Mouse (Mus musculus) E14TG2a.4 (cell line): ENCODE results near the gene Ddx28.

Experiments used
- CTCF ChIP-seq: conservative IDR thresholded peaks from 2 replicates; pipeline ENCODE4 v1.5.1; 2014; ENCODE audit warnings: low read length
- NANOG ChIP-seq: IDR thresholded peaks from 2 replicates; pipeline ENCODE4 v1.6.1; 2014; ENCODE audit warnings: borderline replicate concordance, low read length, mixed read lengths
- POU5F1 ChIP-seq: IDR thresholded peaks from 2 replicates; pipeline ENCODE4 v1.6.1; 2014; ENCODE audit warnings: low read length, borderline replicate concordance

DNA sequence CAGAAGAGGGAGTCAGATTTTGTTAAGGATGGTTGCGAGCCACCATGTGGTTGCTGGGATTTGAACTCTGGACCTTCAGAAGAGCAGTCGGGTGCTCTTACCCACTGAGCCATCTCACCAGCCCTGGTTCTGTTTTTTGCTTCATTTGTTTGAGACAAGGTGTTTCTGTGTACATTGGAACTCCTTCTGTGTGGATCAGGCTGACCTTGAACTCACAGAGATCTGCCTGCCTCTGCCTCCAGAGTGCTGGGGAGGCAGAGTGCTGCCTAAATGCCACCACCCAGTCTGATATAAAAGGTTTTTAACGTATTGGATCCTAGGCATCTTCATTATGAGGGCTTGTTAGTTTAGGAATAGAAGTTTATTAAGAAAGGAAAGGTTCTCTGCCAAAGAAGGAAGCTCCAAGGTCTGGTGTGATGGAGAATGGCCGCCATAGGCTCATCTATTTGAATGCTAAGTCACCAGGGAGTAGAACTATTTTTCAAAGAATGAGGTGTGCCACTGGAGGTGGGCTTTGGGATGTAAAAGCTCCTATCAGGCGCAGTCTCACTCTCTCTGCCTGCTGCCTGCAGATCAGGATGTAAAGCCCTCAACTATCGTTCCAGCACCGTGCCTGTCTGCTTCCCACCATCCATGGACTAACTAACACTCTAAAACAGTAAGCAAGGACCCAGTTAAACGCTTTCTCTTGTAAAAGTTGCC is 40.5 kb downstream of the Ddx28 start:
- TF ChIP-seq CTCF: no peak
- TF ChIP-seq POU5F1: no peak
- TF ChIP-seq NANOG: no peak
